Mouse (Mus musculus) ovary, postnatal 10 days (tissue): ENCODE results near the gene AU018091.
"Not testable (repeated sequence)": the region's sequence is repeated elsewhere in the genome, so short reads cannot be mapped to it uniquely, and the experiment has no call there.

Source experiments
- DNase-seq: peaks from one replicate; pipeline ENCODE4 v3.0.0; 2022; ENCODE audit warnings: low spot score

The AU018091 gene

GRCm38 (mm10) chr7:3168925-3169324 lies at the start of gene AU018091:
Gene AU018091, minus strand, starts transcription at chr7:3169203.
- DNase-seq = no peak

GRCm38 (mm10) chr7:3217546-3218056 lies 48.6 kb upstream of the AU018091 start:
- DNase-seq = no peak

- no peak for DNase-seq
Measured at GRCm38 (mm10) chr7:3216331-3216730, 47.3 kb upstream of the AU018091 start.

- DNase-seq = no peak
Measured at GRCm38 (mm10) chr7:3213557-3213956, 44.6 kb upstream of the AU018091 start.

- DNase-seq = no peak
Measured at GRCm38 (mm10) chr7:3213156-3213555, 44.2 kb upstream of the AU018091 start.

- DNase-seq = no peak
Measured at GRCm38 (mm10) chr7:3212002-3212790, 43.2 kb upstream of the AU018091 start.

GRCm38 (mm10) chr7:3211518-3211917 lies 42.5 kb upstream of the AU018091 start:
- no peak for DNase-seq

- no peak for DNase-seq
Measured at GRCm38 (mm10) chr7:3210605-3211004, 41.6 kb upstream of the AU018091 start.

- no peak for DNase-seq
Measured at GRCm38 (mm10) chr7:3206520-3206919, 37.5 kb upstream of the AU018091 start.

- DNase-seq = no peak
Measured at GRCm38 (mm10) chr7:3204628-3205027, 35.6 kb upstream of the AU018091 start.

- DNase-seq = no peak
Measured at GRCm38 (mm10) chr7:3203890-3204289, 34.9 kb upstream of the AU018091 start.

GRCm38 (mm10) chr7:3201134-3201705 lies 32.2 kb upstream of the AU018091 start:
- no peak for DNase-seq

- DNase-seq = no peak
Measured at GRCm38 (mm10) chr7:3198884-3199283, 29.9 kb upstream of the AU018091 start.

GRCm38 (mm10) chr7:3195850-3196249 lies 26.8 kb upstream of the AU018091 start:
- DNase-seq = no peak

GRCm38 (mm10) chr7:3194531-3194930 lies 25.5 kb upstream of the AU018091 start:
- DNase-seq = no peak

- DNase-seq = no peak
Measured at GRCm38 (mm10) chr7:3193905-3194304, 24.9 kb upstream of the AU018091 start.

- DNase-seq = no peak
Measured at GRCm38 (mm10) chr7:3193049-3193632, 24.1 kb upstream of the AU018091 start.

- DNase-seq = no peak
Measured at GRCm38 (mm10) chr7:3191971-3192498, 23.0 kb upstream of the AU018091 start.

GRCm38 (mm10) chr7:3186726-3187125 lies 17.7 kb upstream of the AU018091 start:
- not testable (repeated sequence) for DNase-seq

- no peak for DNase-seq
Measured at GRCm38 (mm10) chr7:3186136-3186535, 17.1 kb upstream of the AU018091 start.

GRCm38 (mm10) chr7:3184394-3184793 lies 15.4 kb upstream of the AU018091 start:
- DNase-seq = no peak

GRCm38 (mm10) chr7:3180958-3181357 lies 12.0 kb upstream of the AU018091 start:
- DNase-seq = not testable (repeated sequence)

GRCm38 (mm10) chr7:3168296-3168695 lies 707 bp downstream of the AU018091 start:
- no peak for DNase-seq
